Mouse (Mus musculus): ENCODE data around the gene Ankrd45. TPM values are rescaled to one million over a fixed set of nuclear protein-coding genes. Genes with fewer than 3 reads are reported as not detected.
A peak's percentile ranks its signal among the peaks of the same experiment; 100 is the strongest.
"Not testable (repeated sequence)": the region's sequence is repeated elsewhere in the genome, so short reads cannot be mapped to it uniquely, and the experiment has no call there.

Ankrd45 gene
- polyA plus RNA-seq, 1 experiment from 2014 or later: 10.4 TPM

DNA sequence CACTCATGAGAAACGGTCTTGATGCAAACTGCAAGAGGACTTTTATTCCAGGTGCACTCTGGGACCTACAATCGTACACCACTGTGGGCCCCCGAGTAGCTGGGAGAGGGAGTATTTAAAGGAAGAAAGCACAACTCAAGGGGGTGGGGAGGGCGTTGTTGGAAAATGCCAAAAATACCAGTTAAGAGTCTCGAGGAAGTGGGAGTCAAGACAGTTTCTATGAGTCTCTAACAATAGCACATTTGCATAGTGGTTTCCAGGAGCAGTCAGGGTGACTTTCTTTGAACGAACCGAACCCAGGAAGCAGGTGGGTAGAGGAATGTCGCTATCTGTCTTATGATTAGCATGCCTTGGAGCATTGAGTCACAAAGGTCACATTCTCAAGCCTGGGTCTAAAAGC, 3.1 kb downstream of the Ankrd45 start:
- ATAC-seq (ENCODE audit: low FRiP score); H3K27me3 ChIP-seq; H3K36me3 ChIP-seq (replicated peaks); H3K4me3 ChIP-seq (replicated peaks); H3K4me2 ChIP-seq; H3K9ac ChIP-seq; H3K27ac ChIP-seq; H3K9me3 ChIP-seq; H3K4me1 ChIP-seq: not testable (repeated sequence)
- 88% methylated on average over 8 of the region's 8 CpGs for WGBS

DNA sequence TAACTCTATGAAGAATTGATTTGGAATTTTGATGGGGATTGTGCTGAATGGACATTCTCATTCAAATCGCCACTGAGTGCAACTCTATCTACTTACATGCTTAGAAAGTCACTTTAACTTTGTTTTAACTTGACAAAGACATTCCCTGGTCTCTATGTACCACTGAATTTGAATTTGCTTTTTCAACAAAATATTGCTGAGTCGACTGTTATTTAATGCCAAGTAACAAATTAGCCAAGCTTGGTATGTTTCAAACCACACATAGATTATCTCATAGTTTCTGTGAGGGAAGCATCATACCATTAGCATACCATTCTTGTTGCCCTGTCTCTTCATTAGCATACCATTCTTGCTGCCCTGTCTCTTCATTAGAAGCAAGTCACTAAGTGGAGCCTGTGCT, 5.4 kb downstream of the Ankrd45 start:
- 83% methylated on average over 2 of the region's 2 CpGs for WGBS

DNA sequence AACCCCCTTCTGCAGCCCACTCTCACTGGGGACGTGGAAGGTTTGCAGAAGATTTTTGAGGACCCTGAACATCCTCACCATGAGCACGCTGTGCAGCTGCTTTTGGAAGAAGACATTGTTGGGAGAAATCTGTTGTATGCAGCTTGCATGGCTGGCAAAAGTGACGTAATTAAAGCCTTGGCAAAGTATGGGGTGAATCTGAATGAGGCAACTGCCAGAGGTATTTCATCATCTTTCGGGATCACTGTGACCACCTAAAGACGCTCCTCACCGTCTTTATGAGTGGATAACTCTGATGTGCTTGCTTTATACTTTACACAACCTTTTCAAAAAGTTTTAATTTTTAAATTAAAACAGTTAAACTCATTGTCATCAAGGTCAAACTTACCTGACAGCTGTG, 8.6 kb downstream of the Ankrd45 start:
- no peak overlapping the region for H3K9ac ChIP-seq
- ATAC-seq (ENCODE audit: low FRiP score): no peak
- 62% methylated on average over 6 of the region's 6 CpGs for WGBS
- H3K4me3 ChIP-seq (replicated peaks): no peak overlapping the region
- H3K4me1 ChIP-seq: no peaks in the 10 kb centered on the region
- no peaks in the 10 kb centered on the region for H3K27me3 ChIP-seq
- no peak overlapping the region for H3K4me2 ChIP-seq
- H3K36me3 ChIP-seq (replicated peaks): no peaks in the 10 kb centered on the region
- no peak overlapping the region for H3K27ac ChIP-seq
- no peaks in the 10 kb centered on the region for H3K9me3 ChIP-seq

More for the DNA sequence above, 5.4 kb downstream of the Ankrd45 start:
- Histone ChIP-seq H3K27me3 (no peaks in the 10 kb centered on the region), H3K9ac (no peak overlapping the region), H3K27ac (no peak overlapping the region), H3K4me1 (0 out of 2 replicates have a peak, but pooled peaks cover 4% of the 10 kb centered on the region), H3K4me2 (no peak overlapping the region), H3K36me3 (replicated peaks) (no peaks in the 10 kb centered on the region), H3K9me3 (no peaks in the 10 kb centered on the region), H3K4me3 (replicated peaks) (no peak overlapping the region)
- ATAC-seq (ENCODE audit: low FRiP score): no peak

DNA sequence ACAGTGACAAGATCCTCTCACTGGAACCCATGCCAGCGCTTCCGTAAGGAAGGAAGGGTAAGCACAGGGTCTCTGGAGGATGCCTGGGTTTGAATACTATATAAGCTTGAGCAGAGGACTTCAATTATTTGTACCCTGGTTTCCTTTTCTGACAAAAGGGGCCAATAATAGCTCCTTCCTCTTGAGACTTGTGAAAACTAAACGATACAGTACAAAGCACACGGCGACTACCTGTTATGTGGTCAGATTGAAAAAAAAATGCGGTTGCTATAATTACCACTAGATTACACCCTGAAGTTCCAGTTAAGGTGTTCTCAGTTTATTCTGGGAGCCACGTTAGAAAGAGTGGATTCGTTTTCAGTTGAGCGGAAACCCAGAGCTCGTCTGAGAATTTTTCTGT, 14.1 kb downstream of the Ankrd45 start:
- Histone ChIP-seq H3K4me2 (no peak overlapping the region), H3K9me3 (no peaks in the 10 kb centered on the region), H3K27me3 (no peaks in the 10 kb centered on the region), H3K36me3 (replicated peaks) (no peaks in the 10 kb centered on the region), H3K9ac (no peak overlapping the region), H3K4me1 (no peaks in the 10 kb centered on the region), H3K27ac (no peak overlapping the region), H3K4me3 (replicated peaks) (no peak overlapping the region)
- WGBS: 80% methylated on average over 10 of the region's 10 CpGs
- ATAC-seq (ENCODE audit: low FRiP score): no peak

DNA sequence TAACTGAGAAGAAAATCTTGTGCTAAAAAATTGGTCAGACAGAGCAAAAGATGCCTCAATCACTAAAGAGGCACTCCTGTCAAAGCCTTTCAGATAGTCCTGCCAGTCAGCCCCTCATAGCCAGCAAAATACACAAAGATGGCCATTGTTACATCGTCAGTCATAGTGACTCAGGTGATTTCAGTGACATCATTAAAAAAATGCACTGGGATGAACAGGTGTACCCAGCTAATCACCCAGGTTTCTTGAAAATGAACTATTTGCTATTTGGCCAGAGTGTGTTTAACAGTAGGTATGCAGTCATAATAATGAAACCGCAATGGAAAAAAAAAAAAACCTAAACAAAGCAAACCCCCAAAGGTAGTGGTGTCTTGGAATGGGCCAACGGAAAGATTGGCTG, 16.7 kb downstream of the Ankrd45 start, which contains the start of gene Tex50:
Gene Tex50 (minus strand): TSS at position 101 of the 400 bp plus-strand sequence.
- Histone ChIP-seq H3K27me3 (no peaks in the 10 kb centered on the region), H3K9me3 (no peaks in the 10 kb centered on the region)
- WGBS: 86% methylated on average over 3 of the region's 3 CpGs

DNA sequence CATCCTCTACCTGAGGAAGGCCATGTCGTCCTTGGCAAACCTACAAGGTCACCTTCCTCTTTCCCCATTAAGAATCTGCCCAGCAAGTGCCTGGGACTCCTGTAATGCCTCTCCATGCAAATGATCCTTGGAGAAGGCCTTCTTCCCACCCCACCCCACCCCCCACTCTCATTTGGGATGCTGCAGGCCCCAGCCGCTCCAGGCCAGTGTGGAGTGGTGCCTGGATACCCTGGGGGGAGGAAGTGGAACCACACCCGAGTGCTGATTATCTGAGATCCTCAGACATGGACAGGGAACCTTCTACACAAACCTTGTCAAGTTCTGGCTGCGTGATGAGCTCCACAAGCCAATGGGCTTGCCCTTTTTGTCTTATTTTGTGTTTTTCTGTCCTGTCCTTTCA, 17.8 kb downstream of the Ankrd45 start:
- Histone ChIP-seq H3K36me3 (replicated peaks) (no peaks in the 10 kb centered on the region), H3K4me1 (no peaks in the 10 kb centered on the region), H3K9ac (no peak overlapping the region), H3K4me2 (no peak overlapping the region), H3K27me3 (no peaks in the 10 kb centered on the region), H3K27ac (no peak overlapping the region), H3K9me3 (no peaks in the 10 kb centered on the region), H3K4me3 (replicated peaks) (no peak overlapping the region)
- ATAC-seq (ENCODE audit: low FRiP score): no peak
- 69% methylated on average over 4 of the region's 4 CpGs for WGBS

More for the DNA sequence above, 16.7 kb downstream of the Ankrd45 start, which contains the start of gene Tex50:
- no peak for ATAC-seq (ENCODE audit: low FRiP score)
- H3K9ac ChIP-seq: no peak within 1 kb of the TSS
- H3K4me2 ChIP-seq: no peak within 1 kb of the TSS
- H3K27ac ChIP-seq: no peak within 1 kb of the TSS
- no peaks in the 10 kb centered on the region for H3K4me1 ChIP-seq
- H3K4me3 ChIP-seq (replicated peaks): no peak within 1 kb of the TSS
- H3K36me3 ChIP-seq (replicated peaks): no peaks in the 10 kb centered on the region

DNA sequence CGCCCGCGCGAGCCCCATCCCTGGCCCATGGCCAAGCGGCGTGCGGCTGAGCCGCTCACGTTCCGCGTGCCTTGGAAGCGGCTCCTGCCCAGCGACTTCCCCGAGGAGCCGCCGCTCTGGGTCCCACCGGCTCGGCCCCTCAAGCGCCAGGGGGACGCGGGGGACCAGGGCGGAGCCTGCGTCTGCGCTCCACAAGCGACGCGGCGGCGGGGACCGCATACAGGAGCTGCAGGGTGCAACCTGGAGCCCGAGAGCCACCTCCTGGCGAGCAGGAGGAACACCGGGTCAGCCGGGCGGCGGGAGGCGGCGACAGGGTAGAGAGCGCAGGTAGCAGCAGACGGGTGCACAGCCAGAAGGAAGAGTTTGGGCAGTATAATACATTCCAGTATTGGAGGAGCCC, 28.2 kb downstream of the Ankrd45 start:
- Histone ChIP-seq H3K4me3 (replicated peaks) (peak overlapping the region; percentile 45), H3K4me2 (peak overlapping the region; percentile 73), H3K27ac (no peak overlapping the region), H3K9me3 (no peaks in the 10 kb centered on the region), H3K27me3 (peaks cover 29% of the 10 kb centered on the region), H3K9ac (peak overlapping the region; percentile 56), H3K36me3 (replicated peaks) (no peaks in the 10 kb centered on the region), H3K4me1 (0 out of 2 replicates have a peak, but pooled peaks cover 2% of the 10 kb centered on the region)
- WGBS: under 1% methylated on average over 40 of the region's 40 CpGs
- ATAC-seq (ENCODE audit: low FRiP score): peak; percentile 94

DNA sequence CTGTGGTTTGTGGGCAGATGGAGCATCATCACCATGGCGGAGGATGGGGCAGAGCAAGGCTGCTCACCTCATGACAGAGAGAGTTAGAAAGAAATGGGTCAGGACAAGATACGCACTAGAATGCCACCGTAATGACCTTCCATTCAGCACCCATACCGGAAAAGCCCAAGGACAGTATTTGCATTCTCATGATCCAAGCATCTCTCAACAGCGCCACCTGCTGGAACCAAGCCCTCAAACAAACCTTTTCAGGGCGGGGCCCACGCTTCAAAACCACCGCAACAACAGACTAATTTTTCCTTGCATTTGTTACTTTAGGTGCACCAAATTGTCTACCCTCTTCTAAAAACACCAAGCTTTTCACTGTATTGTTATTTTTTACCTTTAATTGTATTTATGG, 38.2 kb downstream of the Ankrd45 start:
- H3K27ac ChIP-seq: no peak overlapping the region
- no peaks in the 10 kb centered on the region for H3K4me1 ChIP-seq
- peaks cover 3% of the 10 kb centered on the region; the same call in 1 of the 2 replicates for H3K9me3 ChIP-seq
- no peak for ATAC-seq (ENCODE audit: low FRiP score)
- 56% methylated on average over 8 of the region's 8 CpGs for WGBS
- no peaks in the 10 kb centered on the region for H3K27me3 ChIP-seq
- H3K4me3 ChIP-seq (replicated peaks): no peak overlapping the region
- no peak overlapping the region for H3K4me2 ChIP-seq
- no peak overlapping the region for H3K9ac ChIP-seq
- H3K36me3 ChIP-seq (replicated peaks): no peaks in the 10 kb centered on the region

DNA sequence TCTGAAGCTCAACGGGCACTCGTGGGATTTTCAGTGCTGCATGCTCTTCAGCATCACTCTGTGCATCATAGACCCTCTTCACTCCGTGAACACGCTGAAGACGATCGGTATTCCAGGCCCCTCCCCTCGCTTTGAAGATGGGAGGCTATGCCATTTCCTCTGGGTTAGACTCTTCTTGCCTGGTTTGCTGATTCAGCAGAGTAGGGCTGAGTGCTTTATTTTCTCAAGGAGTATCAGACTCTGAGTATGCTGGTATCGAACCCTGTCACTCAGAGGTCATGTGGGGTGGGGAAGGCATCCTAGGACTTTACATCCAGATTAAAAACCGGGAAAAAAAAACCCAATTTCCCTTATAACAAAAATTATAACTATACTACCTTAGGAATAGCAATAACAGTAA, 39.9 kb downstream of the Ankrd45 start:
- Histone ChIP-seq H3K27me3 (no peaks in the 10 kb centered on the region), H3K4me2 (no peak overlapping the region), H3K4me1 (no peaks in the 10 kb centered on the region), H3K9me3 (peaks cover 3% of the 10 kb centered on the region; the same call in 1 of the 2 replicates), H3K27ac (no peak overlapping the region), H3K9ac (no peak overlapping the region), H3K36me3 (replicated peaks) (no peaks in the 10 kb centered on the region), H3K4me3 (replicated peaks) (no peak overlapping the region)
- WGBS: 84% methylated on average over 9 of the region's 9 CpGs
- ATAC-seq (ENCODE audit: low FRiP score): no peak

DNA sequence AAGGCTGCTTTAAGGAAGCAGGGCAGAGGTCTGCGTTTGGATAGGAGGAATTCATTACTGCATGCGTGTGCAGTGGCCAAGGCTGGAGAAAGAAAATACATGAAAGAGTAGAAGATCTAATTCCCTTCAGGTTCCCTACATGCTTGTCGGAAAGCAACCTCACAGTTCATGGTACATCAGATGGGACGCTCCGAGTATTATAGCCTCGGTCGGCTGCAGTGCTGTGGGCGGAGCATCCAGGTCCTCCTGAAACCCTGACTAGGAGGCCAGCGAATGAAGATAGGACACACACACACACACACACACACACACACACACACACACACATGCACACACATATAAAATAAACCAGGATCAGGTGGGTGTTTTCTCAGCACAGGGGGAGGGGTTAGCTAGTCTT, 41.2 kb downstream of the Ankrd45 start:
- H3K9ac ChIP-seq: no peak overlapping the region
- H3K4me1 ChIP-seq: no peaks in the 10 kb centered on the region
- H3K36me3 ChIP-seq (replicated peaks): no peaks in the 10 kb centered on the region
- 78% methylated on average over 9 of the region's 9 CpGs for WGBS
- no peak overlapping the region for H3K27ac ChIP-seq
- peaks cover 3% of the 10 kb centered on the region; the same call in 1 of the 2 replicates for H3K9me3 ChIP-seq
- ATAC-seq (ENCODE audit: low FRiP score): no peak
- H3K4me3 ChIP-seq (replicated peaks): no peak overlapping the region
- H3K4me2 ChIP-seq: no peak overlapping the region
- no peaks in the 10 kb centered on the region for H3K27me3 ChIP-seq

DNA sequence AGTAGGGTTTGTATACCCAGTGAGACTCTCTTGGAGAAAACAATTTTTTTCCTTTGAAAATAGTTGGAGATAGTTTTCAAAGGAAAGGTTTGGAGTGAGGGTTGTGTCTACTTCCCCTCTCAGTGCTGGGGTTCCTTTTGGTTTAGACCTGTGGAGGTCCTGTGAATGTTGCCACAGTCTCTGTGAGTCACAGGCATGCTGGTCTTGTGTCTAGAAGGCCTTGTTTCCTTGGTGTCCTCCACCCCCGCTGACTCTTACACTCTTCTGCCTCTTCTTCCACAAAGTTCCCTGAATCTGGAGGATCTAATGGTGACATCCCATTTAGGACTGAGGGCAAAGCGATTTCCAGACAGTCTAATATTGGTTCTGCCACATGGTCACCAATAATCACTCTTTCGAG, 42.9 kb downstream of the Ankrd45 start:
- Histone ChIP-seq H3K9me3 (no peaks in the 10 kb centered on the region), H3K4me3 (replicated peaks) (no peak overlapping the region), H3K27me3 (no peaks in the 10 kb centered on the region), H3K4me2 (no peak overlapping the region), H3K27ac (no peak overlapping the region), H3K9ac (no peak overlapping the region), H3K36me3 (replicated peaks) (no peaks in the 10 kb centered on the region), H3K4me1 (no peaks in the 10 kb centered on the region)
- 88% methylated on average over 3 of the region's 3 CpGs for WGBS
- no peak for ATAC-seq (ENCODE audit: low FRiP score)

DNA sequence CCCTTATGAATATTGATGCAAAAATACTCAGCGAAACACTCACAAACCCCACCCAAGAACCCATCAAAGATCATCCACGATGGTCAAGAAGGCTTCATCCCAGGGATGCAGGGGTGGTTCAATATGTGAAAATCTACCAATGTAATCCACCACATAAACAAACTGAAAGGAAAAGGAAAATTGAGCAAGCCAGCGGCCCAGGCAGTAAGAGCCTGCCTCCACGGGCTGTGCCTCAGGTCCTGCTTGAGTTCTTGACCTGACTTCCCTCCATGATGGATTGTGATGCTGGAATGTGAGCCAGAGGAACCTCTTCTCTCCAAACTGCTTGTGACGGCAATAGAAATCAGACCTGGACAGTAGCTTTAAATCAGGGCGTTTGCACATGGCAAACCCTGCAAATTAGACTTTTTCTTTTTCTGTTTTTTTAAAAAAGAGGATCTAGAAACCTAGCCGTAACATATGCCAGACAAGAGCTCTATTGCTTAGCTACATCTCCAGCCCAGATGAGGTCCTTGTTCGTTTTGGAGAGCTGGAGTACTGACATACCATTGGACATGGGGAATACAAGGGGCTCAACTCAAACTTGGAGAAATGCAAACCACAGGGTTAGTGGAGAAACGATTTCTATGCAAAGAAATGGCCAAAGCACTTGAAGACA, 47.9 kb downstream of the Ankrd45 start:
- H3K9ac ChIP-seq: no peak overlapping the region
- WGBS: 79% methylated on average over 9 of the region's 9 CpGs
- no peak for ATAC-seq (ENCODE audit: low FRiP score)

More for the DNA sequence above, 47.9 kb downstream of the Ankrd45 start:
- no peaks in the 10 kb centered on the region for H3K36me3 ChIP-seq (replicated peaks)
- H3K27me3 ChIP-seq: no peaks in the 10 kb centered on the region
- peaks cover 5% of the 10 kb centered on the region for H3K4me1 ChIP-seq
- H3K9me3 ChIP-seq: no peaks in the 10 kb centered on the region
- H3K27ac ChIP-seq: no peak overlapping the region
- no peak overlapping the region for H3K4me3 ChIP-seq (replicated peaks)
- no peak overlapping the region for H3K4me2 ChIP-seq
